Mouse (Mus musculus) lung, postnatal 10 days (tissue): ENCODE measurements around the gene Tollip.
A peak's percentile ranks its signal among the peaks of the same experiment; 100 is the strongest.

Experiments used
- DNase-seq: peaks from one replicate; pipeline ENCODE4 v3.0.0; 2021

Gene Tollip

GRCm38 (mm10) chr7:141918407-141918806 lies at the start of gene Tollip:
Gene Tollip, minus strand, starts transcription at chr7:141918507.
- DNase-seq, result no peak

- DNase-seq, result no peak
These were observed 48.0 kb upstream of the Tollip start for GRCm38 (mm10) chr7:141966281-141966680.

- DNase-seq, result no peak
These were observed 44.2 kb upstream of the Tollip start for GRCm38 (mm10) chr7:141962521-141962920.

GRCm38 (mm10) chr7:141961491-141961890 lies 43.2 kb upstream of the Tollip start:
- DNase-seq, result no peak

- no peak for DNase-seq
These were observed 42.6 kb upstream of the Tollip start for GRCm38 (mm10) chr7:141960926-141961325.

GRCm38 (mm10) chr7:141959133-141959532 lies 40.8 kb upstream of the Tollip start:
- DNase-seq, result peak; percentile 9

GRCm38 (mm10) chr7:141958211-141958610 lies 39.9 kb upstream of the Tollip start:
- DNase-seq, result no peak

- DNase-seq, result no peak
These were observed 39.3 kb upstream of the Tollip start for GRCm38 (mm10) chr7:141957524-141958051.

- no peak for DNase-seq
These were observed 37.9 kb upstream of the Tollip start for GRCm38 (mm10) chr7:141956174-141956566.

GRCm38 (mm10) chr7:141955565-141956173 lies 37.4 kb upstream of the Tollip start:
- DNase-seq, result no peak

- DNase-seq, result no peak
These were observed 35.3 kb upstream of the Tollip start for GRCm38 (mm10) chr7:141953616-141954015.

GRCm38 (mm10) chr7:141952920-141953319 lies 34.6 kb upstream of the Tollip start:
- DNase-seq, result no peak

- no peak for DNase-seq
These were observed 33.5 kb upstream of the Tollip start for GRCm38 (mm10) chr7:141951821-141952220.

- DNase-seq, result peak; percentile 13
These were observed 32.1 kb upstream of the Tollip start for GRCm38 (mm10) chr7:141950104-141951013.

GRCm38 (mm10) chr7:141949799-141950103 lies 31.4 kb upstream of the Tollip start:
- no peak for DNase-seq

- DNase-seq, result peak; percentile 97
These were observed 30.8 kb upstream of the Tollip start, which contains the start of gene Brsk2 for GRCm38 (mm10) chr7:141948906-141949798. Gene Brsk2, plus strand, starts transcription at chr7:141949751.

GRCm38 (mm10) chr7:141948045-141948444 lies 29.7 kb upstream of the Tollip start:
- no peak for DNase-seq

GRCm38 (mm10) chr7:141947512-141947911 lies 29.2 kb upstream of the Tollip start:
- no peak for DNase-seq

GRCm38 (mm10) chr7:141945927-141946326 lies 27.6 kb upstream of the Tollip start:
- peak; percentile 18 for DNase-seq

GRCm38 (mm10) chr7:141943444-141943843 lies 25.1 kb upstream of the Tollip start:
- no peak for DNase-seq

GRCm38 (mm10) chr7:141934951-141935350 lies 16.6 kb upstream of the Tollip start:
- DNase-seq, result no peak

GRCm38 (mm10) chr7:141934128-141934898 lies 16.0 kb upstream of the Tollip start:
- DNase-seq, result no peak
